8 mouse cellular contexts compared by ENCODE assay signal in the genomic region with DNA sequence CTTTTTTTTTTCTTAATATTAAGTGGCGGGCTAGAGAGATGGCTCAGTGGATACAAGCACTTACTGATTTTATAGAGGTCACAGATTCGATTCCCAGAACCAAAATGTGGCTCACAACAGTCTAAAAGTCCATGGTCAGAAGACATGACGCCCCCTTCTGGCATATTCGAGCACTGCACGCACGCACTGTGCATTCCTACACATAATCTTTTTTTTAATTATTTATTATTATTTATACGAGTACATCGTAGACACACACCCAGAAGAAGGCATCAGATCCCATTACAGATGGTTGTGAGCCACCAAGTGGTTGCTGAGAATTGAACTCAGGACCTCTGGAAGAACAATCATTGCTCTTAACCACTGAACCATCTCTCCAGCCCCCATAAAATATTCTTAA. TPM values are rescaled to one million over a fixed set of nuclear protein-coding genes. Genes with fewer than 3 reads are reported as not detected.
DNase-seq lines count a peak whose midpoint lies in the region; ATAC-seq and TF ChIP-seq lines count a peak whose summit lies in the region.

No protein-coding gene starts in this region.

- ATAC-seq in lung, embryonic 15.5 days (ENCODE audit: borderline replicate concordance, extremely low read depth, low FRiP score, low TSS enrichment), result no peak
- ATAC-seq in embryonic facial prominence, embryonic 11.5 days (replicated peaks; ENCODE audit: insufficient number of reproducible peaks, low FRiP score, low TSS enrichment, low read depth), result no peak
- ATAC-seq in intestine, embryonic 14.5 days (replicated peaks; ENCODE audit: low FRiP score, low TSS enrichment, low read depth), result no peak
- no peak for ATAC-seq in midbrain, postnatal 0 days (ENCODE audit: low FRiP score)

- no peaks in the 10 kb centered on the region for H3K9me3 ChIP-seq in lung, embryonic 15.5 days
- H3K9me3 ChIP-seq in embryonic facial prominence, embryonic 11.5 days (replicated peaks; ENCODE audit: control insufficient read depth, low read length), result no peaks in the 10 kb centered on the region
- no peaks in the 10 kb centered on the region for H3K9me3 ChIP-seq in intestine, embryonic 14.5 days (ENCODE audit: control insufficient read depth, low read length)
- H3K9me3 ChIP-seq in midbrain, postnatal 0 days (ENCODE audit: low read length), result no peaks in the 10 kb centered on the region

- peak overlapping the region; percentile 47 for H3K4me3 ChIP-seq in lung, embryonic 15.5 days
- H3K4me3 ChIP-seq in embryonic facial prominence, embryonic 11.5 days (ENCODE audit: low read depth, low read length), result no peak overlapping the region
- peak overlapping the region; percentile 54 for H3K4me3 ChIP-seq in intestine, embryonic 14.5 days (ENCODE audit: low read depth, low read length)
- peak overlapping the region; percentile 24; the same call in 1 of the 2 replicates for H3K4me3 ChIP-seq in midbrain, postnatal 0 days (ENCODE audit: low read depth, low read length)

- peak overlapping the region; percentile 75 for H3K4me2 ChIP-seq in lung, embryonic 15.5 days
- peak overlapping the region; percentile 67 for H3K4me2 ChIP-seq in embryonic facial prominence, embryonic 11.5 days (ENCODE audit: low read depth, low read length)
- H3K4me2 ChIP-seq in intestine, embryonic 14.5 days (ENCODE audit: low read length), result peak overlapping the region; percentile 78
- H3K4me2 ChIP-seq in midbrain, postnatal 0 days (ENCODE audit: low read depth, low read length, poor library complexity, severe bottlenecking), result peak overlapping the region; percentile 44; the same call in 1 of the 2 replicates

- H3K27me3 ChIP-seq in lung, embryonic 15.5 days, result no peaks in the 10 kb centered on the region
- H3K27me3 ChIP-seq in embryonic facial prominence, embryonic 11.5 days (ENCODE audit: control insufficient read depth, insufficient read depth, low read length), result no peaks in the 10 kb centered on the region
- H3K27me3 ChIP-seq in intestine, embryonic 14.5 days (replicated peaks; ENCODE audit: control insufficient read depth, insufficient read depth, low read length), result no peaks in the 10 kb centered on the region
- H3K27me3 ChIP-seq in midbrain, postnatal 0 days (ENCODE audit: insufficient read depth, low read length), result no peaks in the 10 kb centered on the region

- H3K9ac ChIP-seq in lung, embryonic 15.5 days, result no peak overlapping the region
- H3K9ac ChIP-seq in embryonic facial prominence, embryonic 11.5 days (replicated peaks; ENCODE audit: low read length), result no peak overlapping the region; the same call in 1 of the 2 replicates
- no peak overlapping the region; the same call in 1 of the 2 replicates for H3K9ac ChIP-seq in intestine, embryonic 14.5 days (ENCODE audit: low read length)
- H3K9ac ChIP-seq in midbrain, postnatal 0 days (replicated peaks; ENCODE audit: low read length, poor library complexity, severe bottlenecking), result no peak overlapping the region

- DNase-seq in lung, postnatal 14 days, result no peak
- DNase-seq in embryonic facial prominence, embryonic 11.5 days (ENCODE audit: low spot score), result no peak
- DNase-seq in intestine, embryonic 14.5 days (ENCODE audit: low spot score), result no peak
- no peak for DNase-seq in midbrain, postnatal 0 days (ENCODE audit: low spot score)
- no peak for DNase-seq in layer of hippocampus, postnatal 14 days (ENCODE audit: low spot score in 2 of 2)
- no peak for DNase-seq in spleen, adult 12 weeks (ENCODE audit: low spot score)
- DNase-seq in frontal cortex, postnatal 10 days (ENCODE audit: low spot score in 2 of 2), result no peak

- 66% methylated on average over 8 of the region's 8 CpGs for WGBS in lung, embryonic 15.5 days
- WGBS in embryonic facial prominence, embryonic 11.5 days, result 67% methylated on average over 8 of the region's 8 CpGs
- WGBS in intestine, embryonic 14.5 days, result 71% methylated on average over 8 of the region's 8 CpGs
- 71% methylated on average over 8 of the region's 8 CpGs for WGBS in midbrain, postnatal 0 days

- no peaks in the 10 kb centered on the region for H3K36me3 ChIP-seq in lung, embryonic 15.5 days
- H3K36me3 ChIP-seq in embryonic facial prominence, embryonic 11.5 days (replicated peaks; ENCODE audit: control insufficient read depth, insufficient read depth, low read depth, low read length), result no peaks in the 10 kb centered on the region
- H3K36me3 ChIP-seq in intestine, embryonic 14.5 days (ENCODE audit: control insufficient read depth, insufficient read depth, low read length), result no peaks in the 10 kb centered on the region
- no peaks in the 10 kb centered on the region for H3K36me3 ChIP-seq in midbrain, postnatal 0 days (ENCODE audit: insufficient read depth, low read length)

- peak overlapping the region; percentile 86 for H3K27ac ChIP-seq in lung, embryonic 15.5 days
- H3K27ac ChIP-seq in embryonic facial prominence, embryonic 11.5 days (replicated peaks; ENCODE audit: low read depth, low read length), result no peak overlapping the region
- H3K27ac ChIP-seq in intestine, embryonic 14.5 days (ENCODE audit: low read depth), result peak overlapping the region; percentile 77; the same call in 1 of the 2 replicates
- H3K27ac ChIP-seq in midbrain, postnatal 0 days (ENCODE audit: low read depth, low read length), result peak overlapping the region; percentile 44; the same call in 1 of the 2 replicates

- peaks cover 7% of the 10 kb centered on the region for H3K4me1 ChIP-seq in lung, embryonic 15.5 days
- no peaks in the 10 kb centered on the region for H3K4me1 ChIP-seq in embryonic facial prominence, embryonic 11.5 days (ENCODE audit: control insufficient read depth, insufficient read depth, low read length)
- 0 out of 2 replicates have a peak, but pooled peaks cover 3% of the 10 kb centered on the region for H3K4me1 ChIP-seq in intestine, embryonic 14.5 days (replicated peaks; ENCODE audit: control insufficient read depth, insufficient read depth, low read length)
- no peaks in the 10 kb centered on the region for H3K4me1 ChIP-seq in midbrain, postnatal 0 days (ENCODE audit: insufficient read depth, low read length)

- TF ChIP-seq CTCF in midbrain, postnatal 0 days (IDR thresholded peaks at IDR 0.05), result peak; percentile 59

RNA-seq across cellular contexts. Expression of gene Atp23, which starts 3.9 kb away (rescaled TPM):
- 16.2 and 18.7 TPM in 2 replicates for polyA plus RNA-seq in lung, embryonic 15.5 days (2015; fragmentation: Nextera tagmentation; extraction: Ambion mirVana)
- 18.9 and 19.3 TPM in 2 replicates for polyA plus RNA-seq in embryonic facial prominence, embryonic 11.5 days (2014; fragmentation: Nextera tagmentation; extraction: Ambion mirVana)
- polyA plus RNA-seq in intestine, embryonic 14.5 days (2014; fragmentation: Nextera tagmentation; extraction: Ambion mirVana), result 21.8 and 22.9 TPM in 2 replicates
- total RNA-seq in midbrain, postnatal 0 days (2014; rRNA removed), result 13.2 and 17.4 TPM in 2 replicates
- polyA plus RNA-seq in midbrain, postnatal 0 days (2015; fragmentation: Nextera tagmentation; extraction: Ambion mirVana), result 18.4 and 19.1 TPM in 2 replicates
- total RNA-seq in layer of hippocampus, postnatal 14 days (2021), result 1 to 10 TPM; 8.9 to 9.2 TPM
